Mouse (Mus musculus): Measurements from ENCODE around the gene Otx1. TPM values are rescaled to one million over a fixed set of nuclear protein-coding genes. Genes with fewer than 3 reads are reported as not detected.

Gene Otx1
- total RNA-seq, 4 experiments from 2014 or later: 4.9 to 7.1 (median 5.9) TPM

GRCm38 (mm10) chr11:21950094-21950493, 52.6 kb downstream of the Otx1 start:
- DNase-seq (ENCODE audit: low spot score in 2 of 2): no peak

Measured in left cerebral cortex, adult 8-10 months (tissue).